Mouse (Mus musculus): ENCODE data around the gene Nlgn2.

Gene Nlgn2

DNA sequence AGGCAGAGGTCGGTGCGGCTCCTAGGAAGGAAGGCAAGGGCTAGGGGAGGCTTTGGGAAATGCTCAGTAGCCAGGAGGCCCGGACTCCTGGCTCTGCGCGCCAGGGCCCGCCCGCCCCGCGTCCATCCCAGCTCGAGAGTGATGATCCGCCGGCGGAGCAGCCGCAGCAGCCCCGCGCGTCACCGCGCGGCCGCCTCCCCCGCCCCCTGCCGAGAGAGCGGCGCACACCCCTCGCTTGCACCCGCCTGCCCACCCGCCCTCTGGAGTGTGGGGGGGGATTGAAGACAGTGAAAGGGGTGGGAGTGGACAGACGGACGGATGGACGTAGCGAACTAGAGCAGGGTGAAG, at the start of gene Nlgn2:
TSS of gene Nlgn2 (minus strand) at position 181 of the 348 bp plus-strand sequence.
- no peak for DNase-seq (ENCODE audit: extremely low spot score, low read depth, low spot score)

DNA sequence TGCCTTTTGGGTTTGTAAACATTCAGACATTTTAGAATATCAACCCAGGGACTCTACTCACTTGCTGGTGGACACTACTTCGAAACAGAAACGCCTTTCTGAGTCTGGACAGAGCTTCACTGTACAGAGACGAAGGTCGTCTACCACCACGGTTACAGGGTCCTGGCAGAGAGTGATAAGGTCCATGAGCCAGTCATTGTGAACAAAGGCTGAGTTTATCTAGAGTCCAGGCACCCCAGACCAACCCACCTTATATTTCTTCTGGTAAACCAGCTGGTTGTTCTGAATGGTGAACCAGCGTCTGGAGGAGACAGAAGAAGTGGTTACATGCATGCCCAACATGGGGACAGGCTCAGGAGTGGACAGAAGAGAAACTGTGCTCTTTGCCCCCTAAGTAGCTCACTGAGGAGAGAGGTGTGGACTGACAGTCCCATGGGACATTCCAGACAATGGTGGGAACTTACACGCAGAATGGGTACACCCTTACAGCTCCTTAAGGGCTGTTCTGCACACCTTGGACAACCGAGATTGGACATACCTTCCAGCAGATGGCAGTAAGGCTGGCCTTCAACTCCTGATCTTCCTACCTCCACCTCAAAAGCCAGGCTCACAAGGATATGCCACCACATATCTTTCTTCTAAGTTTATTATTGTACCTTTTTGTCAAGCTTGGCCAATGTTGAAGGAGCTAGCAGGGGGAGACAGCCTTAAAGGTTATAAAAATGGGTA, 49.5 kb upstream of the Nlgn2 start:
- no peak for DNase-seq (ENCODE audit: extremely low spot score, low read depth, low spot score)

GRCm38 (mm10) chr11:69884663-69885062, 47.1 kb upstream of the Nlgn2 start:
- DNase-seq (ENCODE audit: extremely low spot score, low read depth, low spot score): no peak

GRCm38 (mm10) chr11:69884240-69884639, 46.7 kb upstream of the Nlgn2 start:
- DNase-seq (ENCODE audit: extremely low spot score, low read depth, low spot score): no peak

DNA sequence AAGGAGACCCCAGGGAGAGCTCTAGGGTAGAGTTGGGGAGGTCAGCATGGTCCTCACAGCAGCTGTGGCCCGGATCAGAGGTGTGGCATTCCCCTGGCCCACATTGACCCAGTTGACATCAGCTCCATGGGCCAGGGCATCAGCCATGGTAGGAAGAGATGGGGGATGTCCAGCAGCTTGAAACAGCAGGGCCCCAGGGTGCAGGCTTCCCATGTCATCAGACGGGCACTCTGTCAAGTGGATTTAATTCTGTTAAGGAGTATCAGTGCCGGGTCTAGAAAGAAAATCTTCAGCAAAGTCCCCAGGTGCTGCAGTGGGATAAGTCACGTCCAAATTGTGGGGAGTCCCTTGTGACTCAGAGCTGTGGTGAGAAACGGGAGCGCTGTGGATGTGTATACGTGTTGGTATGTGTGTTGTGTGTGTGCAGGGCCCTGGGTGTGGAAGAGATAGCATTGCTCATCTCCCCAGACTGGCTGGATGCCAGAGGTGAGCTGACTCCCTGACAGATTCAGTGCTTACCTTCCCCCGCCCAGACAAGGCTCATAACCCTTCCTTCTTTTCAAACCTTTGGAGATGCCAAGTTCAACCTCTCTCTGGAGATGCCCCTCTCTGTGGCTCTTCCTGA, 46.1 kb upstream of the Nlgn2 start:
- DNase-seq (ENCODE audit: extremely low spot score, low read depth, low spot score): no peak

DNA sequence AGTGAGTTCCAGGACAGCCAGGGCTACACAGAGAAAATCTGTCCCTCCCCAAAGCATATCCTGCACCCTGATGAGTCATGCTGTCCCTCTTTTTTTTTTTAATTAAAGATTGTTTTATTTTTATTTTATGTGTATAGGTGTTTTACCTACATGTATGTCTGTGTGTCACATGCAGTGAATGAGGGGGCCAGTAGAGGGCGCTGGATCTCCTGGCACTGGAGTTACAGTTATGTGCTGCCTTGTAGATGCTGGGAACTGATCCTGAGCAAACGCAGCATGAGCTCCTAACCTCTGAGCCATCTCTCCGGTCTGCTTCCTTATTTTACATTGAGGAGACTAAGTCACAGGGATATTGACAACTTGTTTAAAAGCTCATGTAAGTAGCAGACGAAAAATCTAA, 45.5 kb upstream of the Nlgn2 start:
- no peak for DNase-seq (ENCODE audit: extremely low spot score, low read depth, low spot score)

DNA sequence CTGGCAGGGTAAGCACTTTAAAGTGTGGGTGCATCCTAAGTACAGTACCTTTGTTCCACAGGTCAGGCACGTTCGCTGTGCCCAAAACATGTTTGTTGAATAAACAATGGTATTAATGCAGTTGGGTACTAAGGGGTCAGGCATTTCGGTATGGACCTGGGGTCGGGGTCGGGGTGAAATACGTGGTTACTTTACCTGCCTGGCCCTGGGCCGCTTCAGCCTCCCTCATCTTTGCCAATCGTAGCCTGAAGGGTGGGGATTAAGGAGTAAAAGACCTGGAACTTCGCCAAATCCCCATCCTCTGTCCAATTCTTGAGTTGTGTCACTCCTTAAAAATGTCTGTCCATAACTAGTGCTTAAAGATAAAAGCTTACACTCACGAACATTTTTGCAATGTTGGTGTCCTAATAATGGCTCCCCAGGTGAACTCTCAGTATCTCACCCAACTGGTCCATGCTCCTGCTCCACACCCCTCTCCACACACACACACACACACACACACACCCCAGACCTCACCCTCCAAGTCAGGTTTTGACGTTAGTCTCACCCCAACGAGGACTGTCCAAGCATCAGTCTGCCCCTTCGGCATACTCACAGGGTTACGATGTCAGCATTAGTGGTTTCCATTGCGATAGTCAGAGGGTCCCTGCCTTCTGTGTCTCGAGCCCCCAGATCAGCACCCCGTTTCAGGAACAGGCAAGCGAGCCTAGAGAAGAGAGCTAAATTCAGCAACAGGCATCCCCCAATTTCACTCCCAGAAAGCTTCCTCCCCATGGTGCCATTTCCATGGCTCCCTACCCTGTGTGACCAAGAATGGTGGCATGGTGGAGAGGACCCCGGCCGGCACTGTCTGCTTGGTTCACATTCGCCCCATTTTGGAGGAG, 44.4 kb upstream of the Nlgn2 start:
- no peak for DNase-seq (ENCODE audit: extremely low spot score, low read depth, low spot score)

- no peak for DNase-seq (ENCODE audit: extremely low spot score, low read depth, low spot score)
These were observed 43.4 kb upstream of the Nlgn2 start, which contains the start of gene Kctd11 for GRCm38 (mm10) chr11:69880853-69881603. Gene Kctd11 (minus strand): TSS chr11:69881406.

DNA sequence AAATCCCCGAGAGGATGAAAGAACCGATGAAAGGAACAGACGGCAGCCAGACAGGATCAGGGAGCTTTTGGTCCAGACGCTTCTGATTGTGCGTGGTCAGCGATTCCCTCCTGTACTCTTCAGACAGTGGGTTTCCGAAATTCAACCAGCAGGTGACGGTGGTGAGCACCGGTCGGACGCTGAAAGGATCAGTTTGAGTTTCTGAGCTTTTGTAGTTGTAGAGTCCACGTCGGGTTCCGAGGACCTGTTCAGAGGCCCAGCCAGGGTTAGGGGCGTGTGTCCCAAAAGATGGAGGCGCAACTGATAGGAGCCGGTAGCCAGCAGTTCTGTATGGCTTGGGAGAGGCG, 42.9 kb upstream of the Nlgn2 start:
- DNase-seq (ENCODE audit: extremely low spot score, low read depth, low spot score): no peak

DNA sequence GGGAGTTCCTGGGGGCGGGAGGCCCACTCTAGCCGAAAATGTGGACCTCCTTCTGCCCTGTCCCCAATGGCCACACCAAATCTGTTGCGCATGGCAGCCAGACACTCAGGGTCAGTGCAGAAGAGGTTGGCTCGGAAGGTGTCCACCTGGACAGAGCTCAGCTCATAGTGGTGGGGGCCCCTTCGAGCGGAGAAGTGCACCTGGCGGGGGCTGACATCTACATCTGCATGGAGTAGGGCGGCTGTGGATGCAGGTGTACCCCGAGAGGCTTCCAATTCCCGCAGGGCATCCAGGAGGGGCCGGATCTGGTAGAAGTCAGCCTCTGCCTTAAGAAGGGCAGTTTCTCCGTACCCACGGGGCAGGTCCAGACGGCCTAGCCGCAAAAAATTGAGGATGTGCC, 42.1 kb upstream of the Nlgn2 start:
- DNase-seq (ENCODE audit: extremely low spot score, low read depth, low spot score): no peak

DNA sequence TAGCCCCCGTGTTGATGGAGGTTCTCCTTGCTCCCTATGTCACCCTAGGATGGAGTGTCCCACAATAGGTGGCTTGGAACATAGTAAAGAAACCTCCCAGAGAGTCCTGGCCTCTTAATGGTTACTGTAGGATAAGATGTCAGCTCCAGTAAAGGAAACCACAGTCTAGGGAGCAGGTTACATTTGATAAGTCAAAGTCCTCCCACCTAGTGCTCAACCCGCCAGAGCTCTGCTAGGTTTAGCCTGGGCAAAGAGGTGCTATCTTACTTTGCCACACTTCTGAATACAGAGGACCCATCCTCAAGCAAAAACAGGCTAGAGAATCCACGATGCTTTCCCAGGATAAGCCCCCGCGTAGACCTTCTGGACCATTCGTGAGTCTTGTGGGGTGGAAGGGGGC, 41.4 kb upstream of the Nlgn2 start:
- no peak for DNase-seq (ENCODE audit: extremely low spot score, low read depth, low spot score)

- DNase-seq (ENCODE audit: extremely low spot score, low read depth, low spot score): no peak
These were observed 40.8 kb upstream of the Nlgn2 start for GRCm38 (mm10) chr11:69878399-69878798.

- no peak for DNase-seq (ENCODE audit: extremely low spot score, low read depth, low spot score)
These were observed 40.3 kb upstream of the Nlgn2 start, which contains the start of gene Tmem95 for GRCm38 (mm10) chr11:69877878-69878277. Gene Tmem95 (minus strand): TSS chr11:69878018.

DNA sequence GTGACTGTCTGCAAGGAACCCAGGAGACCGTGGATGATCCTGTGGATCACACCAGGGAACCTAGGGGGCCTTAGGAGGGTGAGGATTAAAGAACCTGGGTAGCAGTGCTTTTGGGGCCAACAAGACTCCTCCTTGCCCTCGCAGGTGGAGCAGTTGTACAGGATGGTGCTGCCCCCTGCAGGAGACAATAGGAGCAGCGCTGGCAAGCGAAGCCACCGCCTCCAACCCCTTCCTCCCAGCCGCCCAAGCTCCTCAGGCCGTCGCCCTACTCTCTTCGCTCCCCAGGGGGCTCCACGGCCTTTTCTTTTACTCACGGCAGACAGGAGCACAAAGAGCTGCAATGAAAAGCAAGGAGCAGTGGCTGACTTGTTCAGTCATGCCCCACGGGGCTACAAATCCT, 39.3 kb upstream of the Nlgn2 start:
- DNase-seq (ENCODE audit: extremely low spot score, low read depth, low spot score): no peak

- no peak for DNase-seq (ENCODE audit: extremely low spot score, low read depth, low spot score)
These were observed 38.6 kb upstream of the Nlgn2 start for GRCm38 (mm10) chr11:69876186-69876585.

- no peak for DNase-seq (ENCODE audit: extremely low spot score, low read depth, low spot score)
These were observed 34.9 kb upstream of the Nlgn2 start for GRCm38 (mm10) chr11:69872451-69872850.

DNA sequence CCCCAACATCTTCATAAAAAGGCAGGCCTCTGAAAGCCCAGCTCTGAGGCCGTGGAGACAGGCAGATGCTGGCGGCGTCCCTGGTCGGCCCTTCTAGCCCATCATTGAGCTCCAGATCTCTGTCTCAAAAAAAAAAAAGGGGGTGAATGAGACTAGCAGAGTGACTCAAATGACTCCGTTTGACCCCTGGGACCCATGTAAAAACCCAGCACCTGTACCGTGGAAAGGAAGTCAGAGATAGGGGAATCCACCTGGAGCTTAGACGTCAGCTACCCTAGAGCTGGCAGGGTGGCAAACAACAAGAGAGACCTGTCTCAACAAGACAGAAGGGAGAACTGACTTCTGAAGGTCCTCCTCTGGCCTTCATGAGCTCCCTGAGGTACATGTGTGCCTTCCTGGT, 34.2 kb upstream of the Nlgn2 start:
- DNase-seq (ENCODE audit: extremely low spot score, low read depth, low spot score): no peak

- no peak for DNase-seq (ENCODE audit: extremely low spot score, low read depth, low spot score)
These were observed 32.9 kb upstream of the Nlgn2 start for GRCm38 (mm10) chr11:69870289-69871069.

- DNase-seq (ENCODE audit: extremely low spot score, low read depth, low spot score): no peak
These were observed 29.8 kb upstream of the Nlgn2 start for GRCm38 (mm10) chr11:69867335-69867734.

DNA sequence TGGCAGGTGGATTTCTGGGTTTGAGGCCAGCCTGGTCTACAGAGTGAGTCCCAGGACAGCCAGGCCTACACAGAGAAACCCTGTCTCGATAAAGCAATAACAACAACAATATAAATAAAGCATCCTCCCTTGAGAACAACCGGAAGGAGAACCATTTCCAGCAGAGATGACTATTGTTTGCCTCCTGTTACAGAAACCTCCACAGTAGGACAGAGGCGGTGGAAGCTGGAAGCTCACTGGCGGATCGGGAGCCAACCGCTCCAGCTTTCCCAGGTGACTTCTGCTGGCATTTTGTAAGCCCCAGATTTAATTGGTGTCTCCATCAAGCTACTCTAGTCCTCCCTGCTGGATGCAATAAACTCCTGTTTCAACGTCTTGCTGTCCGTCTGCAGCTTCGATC, 28.0 kb upstream of the Nlgn2 start:
- DNase-seq (ENCODE audit: extremely low spot score, low read depth, low spot score): no peak
